Mouse (Mus musculus) liver, embryonic 14.5 days (tissue): ENCODE data around the gene Evx2. TPM values are rescaled to one million over a fixed set of nuclear protein-coding genes. Genes with fewer than 3 reads are reported as not detected.

Experiments
- ATAC-seq: fragments of 200-750 bp; cut with Nextera tagmentation; 2 replicates; pipeline ENCODE4 v1.8.0; 2017; ENCODE audit warnings: moderate number of reproducible peaks, mild to moderate bottlenecking, moderate library complexity; ENCODE audit not compliant: insufficient read depth
- DNase-seq, 3 experiments: peaks; one replicate each; pipeline ENCODE4 v3.0.0-alpha.2; 2012 to 2013; ENCODE audit warnings: low read depth in 3 of 3, low spot score in 3 of 3
- H3K27ac ChIP-seq: fragments of 300-500 bp; sonication (generic); 2 replicates; pipeline ENCODE4 v1.5.1; 2014; ENCODE audit warnings: moderate library complexity, mild to moderate bottlenecking, control low read depth, inconsistent platforms
- H3K27me3 ChIP-seq: fragments of 300-500 bp; sonication (generic); 2 replicates; pipeline ENCODE4 v1.6.1; 2014; ENCODE audit warnings: mild to moderate bottlenecking, low read length, moderate library complexity; ENCODE audit not compliant: control insufficient read depth, insufficient read depth
- H3K36me3 ChIP-seq: fragments of 300-500 bp; sonication (generic); replicated peaks from 2 replicates; pipeline ENCODE4 v1.6.1; 2014; ENCODE audit warnings: low read depth; ENCODE audit not compliant: control insufficient read depth, insufficient read depth
- H3K4me1 ChIP-seq, 2 experiments: fragments of 200-500 bp in 1 of 2; fragments of 300-500 bp in 1 of 2; sonication (generic) in 1 of 2; replicated peaks; 2 replicates each; pipeline ENCODE4 v1.6.1; 2012 to 2014; ENCODE audit warnings: antibody characterized with exemption in 1 of 2, inconsistent platforms in 1 of 2, low read length in 1 of 2; ENCODE audit not compliant: control insufficient read depth in 2 of 2, insufficient read depth in 2 of 2
- H3K4me2 ChIP-seq: fragments of 300-500 bp; sonication (generic); 2 replicates; pipeline ENCODE4 v1.6.1; 2014; ENCODE audit warnings: low read depth, mild to moderate bottlenecking, control low read depth, moderate library complexity
- H3K4me3 ChIP-seq, 2 experiments: fragments of 200-500 bp in 1 of 2; fragments of 300-500 bp in 1 of 2; sonication (generic) in 1 of 2; 2 replicates each; pipeline ENCODE4 v1.5.1; 2012 to 2014; ENCODE audit warnings: low read depth in 2 of 2, low read length in 2 of 2, mild to moderate bottlenecking in 2 of 2, control low read depth in 1 of 2, inconsistent platforms in 1 of 2, moderate library complexity in 1 of 2; ENCODE audit not compliant: insufficient read depth in 1 of 2
- H3K9ac ChIP-seq: fragments of 300-500 bp; sonication (generic); replicated peaks from 2 replicates; pipeline ENCODE4 v1.6.1; 2014; ENCODE audit warnings: mild to moderate bottlenecking, control low read depth, moderate library complexity
- H3K9me3 ChIP-seq: fragments of 300-500 bp; sonication (generic); 2 replicates; pipeline ENCODE4 v1.6.1; 2016; ENCODE audit warnings: low read length, mixed read lengths; ENCODE audit not compliant: control insufficient read depth
- CTCF ChIP-seq: IDR thresholded peaks from 2 replicates; pipeline ENCODE4 v1.5.1; 2016; ENCODE audit warnings: antibody characterized with exemption, low read depth, control low read depth
- EP300 ChIP-seq: IDR thresholded peaks from 2 replicates; pipeline ENCODE4 v1.6.1; 2016; ENCODE audit warnings: antibody characterized with exemption, low read depth
- WGBS: fragments of 180-500 bp; shearing (Covaris S2); extraction: QIAGEN DNeasy Blood & Tissue Kit; methylation state at CpG from one replicate; pipeline ENCODE4 v1.1.7; 2014; ENCODE audit not compliant: insufficient replicate concordance; 5-methylcytosine and 5-hydroxymethylcytosine counted together
- polyA plus RNA-seq, 2 experiments: library from polyadenylated mRNA; depleted of rRNA in 1 of 2; stranded (reverse) in 1 of 2; unstranded in 1 of 2; fragments of >200 nt; fragmentation: Nextera tagmentation in 1 of 2; extraction: Ambion mirVana in 1 of 2; gene quantifications; 2 replicates each; pipeline versions ENCODE4 v1.2.1 to v1.2.3; 2012 to 2014

Evx2 gene
- polyA plus RNA-seq, 2 experiments, result 0.02 TPM; not detected in 1

- 80% methylated on average over 10 of the region's 10 CpGs for WGBS
- H3K36me3 ChIP-seq, result no peaks in the 10 kb centered on the region
- no peak overlapping the region for H3K4me3 ChIP-seq
- TF ChIP-seq CTCF (no peak), EP300 (no peak)
- no peaks in the 10 kb centered on the region for H3K4me1 ChIP-seq
- DNase-seq, result no peak
- no peaks in the 10 kb centered on the region for H3K27me3 ChIP-seq
- no peak overlapping the region for H3K27ac ChIP-seq
- no peaks in the 10 kb centered on the region for H3K9me3 ChIP-seq
- no peak overlapping the region for H3K9ac ChIP-seq
- H3K4me2 ChIP-seq, result no peak overlapping the region
- no peak for ATAC-seq
Observed at GRCm38 (mm10) chr2:74620368-74620767, 39.0 kb downstream of the Evx2 start.

- ATAC-seq (no peak), DNase-seq (no peak)
- 45% methylated on average over 3 of the region's 3 CpGs for WGBS
Observed at GRCm38 (mm10) chr2:74619676-74620246, 39.6 kb downstream of the Evx2 start.

GRCm38 (mm10) chr2:74617706-74618105 lies 41.7 kb downstream of the Evx2 start:
- DNase-seq (no peak), ATAC-seq (no peak)
- Histone ChIP-seq H3K9me3 (no peaks in the 10 kb centered on the region), H3K27ac (no peak overlapping the region), H3K4me1 (no peaks in the 10 kb centered on the region), H3K9ac (no peak overlapping the region), H3K4me3 (no peak overlapping the region), H3K4me2 (no peak overlapping the region), H3K27me3 (no peaks in the 10 kb centered on the region), H3K36me3 (no peaks in the 10 kb centered on the region)
- TF ChIP-seq EP300 (no peak), CTCF (no peak)
- WGBS, result 68% methylated on average over 9 of the region's 9 CpGs

More at GRCm38 (mm10) chr2:74619676-74620246, 39.6 kb downstream of the Evx2 start:
- no peak for TF ChIP-seq EP300
- no peak for TF ChIP-seq CTCF
- H3K4me2 ChIP-seq, result no peak overlapping the region
- H3K9me3 ChIP-seq, result no peaks in the 10 kb centered on the region
- H3K27me3 ChIP-seq, result no peaks in the 10 kb centered on the region
- no peak overlapping the region for H3K9ac ChIP-seq
- no peak overlapping the region for H3K4me3 ChIP-seq
- H3K27ac ChIP-seq, result no peak overlapping the region
- H3K36me3 ChIP-seq, result no peaks in the 10 kb centered on the region
- no peaks in the 10 kb centered on the region for H3K4me1 ChIP-seq

GRCm38 (mm10) chr2:74611406-74611805 lies 48.0 kb downstream of the Evx2 start:
- Histone ChIP-seq H3K9ac (no peak overlapping the region), H3K9me3 (no peaks in the 10 kb centered on the region), H3K4me2 (no peak overlapping the region), H3K27ac (no peak overlapping the region), H3K27me3 (no peaks in the 10 kb centered on the region), H3K4me3 (no peak overlapping the region), H3K36me3 (no peaks in the 10 kb centered on the region), H3K4me1 (no peaks in the 10 kb centered on the region)
- ATAC-seq, result no peak
- TF ChIP-seq CTCF (no peak), EP300 (no peak)
- 59% methylated on average over 4 of the region's 4 CpGs for WGBS
- no peak for DNase-seq

- TF ChIP-seq EP300, result no peak
- no peak for TF ChIP-seq CTCF
- Histone ChIP-seq H3K36me3 (no peaks in the 10 kb centered on the region), H3K27me3 (no peaks in the 10 kb centered on the region), H3K9ac (no peak overlapping the region), H3K4me3 (no peak overlapping the region), H3K9me3 (no peaks in the 10 kb centered on the region), H3K4me1 (no peaks in the 10 kb centered on the region), H3K27ac (no peak overlapping the region), H3K4me2 (no peak overlapping the region)
- ATAC-seq, result no peak
- DNase-seq, result no peak
Observed at GRCm38 (mm10) chr2:74609350-74609749, 50.0 kb downstream of the Evx2 start.
